Mouse (Mus musculus): ENCODE measurements around the gene Slc27a2. TPM values are rescaled to one million over a fixed set of nuclear protein-coding genes. Genes with fewer than 3 reads are reported as not detected.

The Slc27a2 gene
- total RNA-seq, 1 experiment = 51.3 TPM

GRCm38 (mm10) chr2:126599005-126599404 lies 46.8 kb downstream of the Slc27a2 start:
- Histone ChIP-seq H3K4me1 (ENCODE audit: control insufficient read depth in 2 of 2, insufficient read depth in 2 of 2, low read length in 2 of 2, poor library complexity in 1 of 2) (peaks cover 0 to 7% of the 10 kb centered on the region in 2 experiments; a peak in 1 of 4 replicates), H3K9ac (ENCODE audit: insufficient read depth, low read depth, low read length, poor library complexity, severe bottlenecking) (no peak overlapping the region), H3K9me3 (ENCODE audit: control insufficient read depth, insufficient read depth, low read depth, low read length) (no peaks in the 10 kb centered on the region), H3K36me3 (ENCODE audit: control insufficient read depth, insufficient read depth, low read length, poor library complexity, severe bottlenecking) (no peaks in the 10 kb centered on the region), H3K27ac (ENCODE audit: insufficient read depth, low read depth, low read length, poor library complexity, severe bottlenecking) (no peak overlapping the region), H3K4me3 (ENCODE audit: insufficient read depth in 1 of 2, low read depth in 1 of 2, low read length in 2 of 2, poor library complexity in 1 of 2, severe bottlenecking in 1 of 2) (no peak overlapping the region)
- TF ChIP-seq CHD2 (IDR thresholded peaks at IDR 0.05; ENCODE audit: low read depth, low read length) (no peak), MAFK (IDR thresholded peaks at IDR 0.05; ENCODE audit: insufficient read depth, low read depth, low read length) (no peak), ZNF384 (IDR thresholded peaks at IDR 0.05; ENCODE audit: low read depth, low read length) (no peak), HCFC1 (IDR thresholded peaks at IDR 0.05; ENCODE audit: borderline replicate concordance, insufficient read depth, low read length) (no peak), ZC3H11A (IDR thresholded peaks at IDR 0.05; ENCODE audit: borderline replicate concordance, low read depth, low read length) (no peak)
- DNase-seq (ENCODE audit: low read depth, low spot score) = no peak
- in situ Hi-C loops (cut with MboI; ENCODE audit: low sequenced_read_pairs in 2 of 2, unreplicated experiment in 2 of 2) = loop anchor here in 1 of 2 experiments (10.0 kb wide), 1 partner anchor 186 kb away; the partner anchor contains the start of gene Usp50

- H3K9me3 ChIP-seq (ENCODE audit: control insufficient read depth, insufficient read depth, low read depth, low read length) = no peaks in the 10 kb centered on the region
- no peak overlapping the region for H3K27ac ChIP-seq (ENCODE audit: insufficient read depth, low read depth, low read length, poor library complexity, severe bottlenecking)
- TF ChIP-seq HCFC1 (IDR thresholded peaks at IDR 0.05; ENCODE audit: borderline replicate concordance, insufficient read depth, low read length) = no peak
- no peak for TF ChIP-seq MAFK (IDR thresholded peaks at IDR 0.05; ENCODE audit: insufficient read depth, low read depth, low read length)
- no peak for TF ChIP-seq ZNF384 (IDR thresholded peaks at IDR 0.05; ENCODE audit: low read depth, low read length)
- no peak for TF ChIP-seq CHD2 (IDR thresholded peaks at IDR 0.05; ENCODE audit: low read depth, low read length)
- no peak for TF ChIP-seq ZC3H11A (IDR thresholded peaks at IDR 0.05; ENCODE audit: borderline replicate concordance, low read depth, low read length)
- H3K4me1 ChIP-seq (ENCODE audit: control insufficient read depth in 2 of 2, insufficient read depth in 2 of 2, low read length in 2 of 2, poor library complexity in 1 of 2) = peaks cover 0 to 7% of the 10 kb centered on the region in 2 experiments; a peak in 1 of 4 replicates
- H3K36me3 ChIP-seq (ENCODE audit: control insufficient read depth, insufficient read depth, low read length, poor library complexity, severe bottlenecking) = no peaks in the 10 kb centered on the region
- in situ Hi-C loops (cut with MboI; ENCODE audit: low sequenced_read_pairs in 2 of 2, unreplicated experiment in 2 of 2) = no loop called here
- DNase-seq (ENCODE audit: low read depth, low spot score) = no peak
- no peak overlapping the region for H3K9ac ChIP-seq (ENCODE audit: insufficient read depth, low read depth, low read length, poor library complexity, severe bottlenecking)
- no peak overlapping the region for H3K4me3 ChIP-seq (ENCODE audit: insufficient read depth in 1 of 2, low read depth in 1 of 2, low read length in 2 of 2, poor library complexity in 1 of 2, severe bottlenecking in 1 of 2)
Measured at GRCm38 (mm10) chr2:126600533-126600932, 48.3 kb downstream of the Slc27a2 start.

- Histone ChIP-seq H3K36me3 (ENCODE audit: control insufficient read depth, insufficient read depth, low read length, poor library complexity, severe bottlenecking) (no peaks in the 10 kb centered on the region), H3K4me3 (ENCODE audit: insufficient read depth in 1 of 2, low read depth in 1 of 2, low read length in 2 of 2, poor library complexity in 1 of 2, severe bottlenecking in 1 of 2) (no peak overlapping the region), H3K9me3 (ENCODE audit: control insufficient read depth, insufficient read depth, low read depth, low read length) (no peaks in the 10 kb centered on the region), H3K9ac (ENCODE audit: insufficient read depth, low read depth, low read length, poor library complexity, severe bottlenecking) (no peak overlapping the region), H3K27ac (ENCODE audit: insufficient read depth, low read depth, low read length, poor library complexity, severe bottlenecking) (no peak overlapping the region), H3K4me1 (ENCODE audit: control insufficient read depth in 2 of 2, insufficient read depth in 2 of 2, low read length in 2 of 2, poor library complexity in 1 of 2) (peaks cover 0 to 4% of the 10 kb centered on the region in 2 experiments; a peak in 1 of 4 replicates)
- TF ChIP-seq HCFC1 (IDR thresholded peaks at IDR 0.05; ENCODE audit: borderline replicate concordance, insufficient read depth, low read length) (no peak), ZC3H11A (IDR thresholded peaks at IDR 0.05; ENCODE audit: borderline replicate concordance, low read depth, low read length) (no peak), CHD2 (IDR thresholded peaks at IDR 0.05; ENCODE audit: low read depth, low read length) (no peak), ZNF384 (IDR thresholded peaks at IDR 0.05; ENCODE audit: low read depth, low read length) (no peak), MAFK (IDR thresholded peaks at IDR 0.05; ENCODE audit: insufficient read depth, low read depth, low read length) (no peak)
- in situ Hi-C loops (cut with MboI; ENCODE audit: low sequenced_read_pairs in 2 of 2, unreplicated experiment in 2 of 2) = no loop called here
- DNase-seq (ENCODE audit: low read depth, low spot score) = no peak
Measured at GRCm38 (mm10) chr2:126601918-126602600, 49.9 kb downstream of the Slc27a2 start.

GRCm38 (mm10) chr2:126606061-126606687 lies 54.0 kb downstream of the Slc27a2 start:
- H3K27ac ChIP-seq (ENCODE audit: insufficient read depth, low read depth, low read length, poor library complexity, severe bottlenecking) = no peak overlapping the region
- H3K36me3 ChIP-seq (ENCODE audit: control insufficient read depth, insufficient read depth, low read length, poor library complexity, severe bottlenecking) = no peaks in the 10 kb centered on the region
- H3K9ac ChIP-seq (ENCODE audit: insufficient read depth, low read depth, low read length, poor library complexity, severe bottlenecking) = no peak overlapping the region
- no peaks in the 10 kb centered on the region for H3K9me3 ChIP-seq (ENCODE audit: control insufficient read depth, insufficient read depth, low read depth, low read length)
- TF ChIP-seq HCFC1 (IDR thresholded peaks at IDR 0.05; ENCODE audit: borderline replicate concordance, insufficient read depth, low read length) (no peak), CHD2 (IDR thresholded peaks at IDR 0.05; ENCODE audit: low read depth, low read length) (no peak), MAFK (IDR thresholded peaks at IDR 0.05; ENCODE audit: insufficient read depth, low read depth, low read length) (no peak), ZC3H11A (IDR thresholded peaks at IDR 0.05; ENCODE audit: borderline replicate concordance, low read depth, low read length) (no peak), ZNF384 (IDR thresholded peaks at IDR 0.05; ENCODE audit: low read depth, low read length) (no peak)
- no peaks in the 10 kb centered on the region for H3K4me1 ChIP-seq (ENCODE audit: control insufficient read depth in 2 of 2, insufficient read depth in 2 of 2, low read length in 2 of 2, poor library complexity in 1 of 2)
- in situ Hi-C loops (cut with MboI; ENCODE audit: low sequenced_read_pairs in 2 of 2, unreplicated experiment in 2 of 2) = no loop called here
- DNase-seq (ENCODE audit: low read depth, low spot score) = no peak
- no peak overlapping the region for H3K4me3 ChIP-seq (ENCODE audit: insufficient read depth in 1 of 2, low read depth in 1 of 2, low read length in 2 of 2, poor library complexity in 1 of 2, severe bottlenecking in 1 of 2)

Measured in ES-E14 (cell line).